Mouse (Mus musculus) hindbrain, embryonic 10.5 days (tissue): ENCODE results near the gene Shroom3. TPM values are rescaled to one million over a fixed set of nuclear protein-coding genes. Genes with fewer than 3 reads are reported as not detected.

Experiments used
- DNase-seq: peaks from one replicate; pipeline ENCODE4 v3.0.0-alpha.2; 2017; ENCODE audit warnings: low spot score
- H3K27ac ChIP-seq: fragments of 300-500 bp; sonication (generic); 2 replicates; pipeline ENCODE4 v1.5.1; 2016; ENCODE audit warnings: mild to moderate bottlenecking, moderate library complexity
- H3K27me3 ChIP-seq: fragments of 300-500 bp; sonication (generic); 2 replicates; pipeline ENCODE4 v1.6.1; 2016; ENCODE audit warnings: mild to moderate bottlenecking; ENCODE audit not compliant: poor library complexity, insufficient read depth, severe bottlenecking
- H3K36me3 ChIP-seq: fragments of 300-500 bp; sonication (generic); 2 replicates; pipeline ENCODE4 v1.6.1; 2016; ENCODE audit warnings: mild to moderate bottlenecking, moderate library complexity
- H3K4me1 ChIP-seq: fragments of 300-500 bp; sonication (generic); replicated peaks from 2 replicates; pipeline ENCODE4 v1.6.1; 2016; ENCODE audit warnings: mild to moderate bottlenecking
- H3K4me3 ChIP-seq: fragments of 300-500 bp; sonication (generic); 2 replicates; pipeline ENCODE4 v1.5.1; 2016; ENCODE audit warnings: mild to moderate bottlenecking, moderate library complexity
- H3K9me3 ChIP-seq: fragments of 300-500 bp; sonication (generic); 2 replicates; pipeline ENCODE4 v1.6.1; 2016; ENCODE audit warnings: mild to moderate bottlenecking, moderate library complexity
- WGBS: fragments of 180-500 bp; shearing (Covaris S2); methylation state at CpG from one replicate; pipeline ENCODE4 v1.1.7; 2016; 5-methylcytosine and 5-hydroxymethylcytosine counted together
- polyA plus RNA-seq: library from polyadenylated mRNA; unstranded; fragments of >200 nt; fragmentation: Nextera tagmentation; extraction: Ambion mirVana; gene quantifications from 2 replicates; pipeline ENCODE4 v1.2.1, GENCODE M21; 2016

Shroom3 gene
- polyA plus RNA-seq, 1 experiment from 2014 or later = 6.5 TPM

GRCm38 (mm10) chr5:92944867-92945266 is 261.6 kb downstream of the Shroom3 start:
- Histone ChIP-seq H3K27me3 (no peaks in the 10 kb centered on the region), H3K4me1 (peaks cover 9% of the 10 kb centered on the region; the same call in 1 of the 2 replicates), H3K4me3 (no peak overlapping the region), H3K9me3 (peaks cover 31% of the 10 kb centered on the region), H3K36me3 (peaks cover 94% of the 10 kb centered on the region), H3K27ac (no peak overlapping the region)
- DNase-seq = no peak
- WGBS = 82% methylated on average over 5 of the region's 5 CpGs

DNA sequence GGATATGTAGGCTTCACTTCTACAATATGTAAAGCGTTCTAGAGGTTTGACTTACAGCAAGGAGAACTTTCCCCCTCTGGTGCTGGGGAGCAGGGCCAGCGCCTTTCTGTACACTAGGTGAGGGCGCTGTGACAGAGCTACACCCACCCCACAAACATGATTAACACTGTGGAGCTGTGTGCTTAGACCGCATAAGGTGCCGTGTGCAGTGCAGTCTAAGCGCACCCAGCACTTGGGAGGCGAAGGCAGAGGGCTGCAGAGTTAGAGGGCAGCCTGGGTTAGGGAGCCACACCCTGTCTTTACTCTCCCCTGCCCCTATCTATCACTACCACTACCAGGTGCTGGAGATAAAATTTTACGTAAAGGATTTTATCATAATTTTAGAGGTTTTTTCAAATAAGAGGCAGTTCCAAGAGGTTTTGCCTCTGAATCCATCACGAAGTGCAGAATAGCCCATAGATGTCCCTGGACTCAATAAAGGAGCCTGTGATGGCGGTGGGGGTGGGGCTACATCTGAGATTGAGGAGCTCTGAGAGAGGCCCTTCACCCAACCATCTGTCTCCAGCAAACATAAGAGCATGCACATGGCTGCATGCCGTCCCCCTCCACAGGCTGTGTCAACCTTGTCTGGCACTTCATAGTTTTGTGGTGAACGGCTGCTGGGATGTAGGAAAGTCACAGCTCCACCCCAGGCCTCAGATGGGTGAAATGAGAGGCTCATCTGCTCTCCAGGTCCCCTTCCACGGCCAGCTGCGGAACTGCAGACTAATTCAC is 265.9 kb downstream of the Shroom3 start:
- no peak for DNase-seq
- peaks cover 94% of the 10 kb centered on the region for H3K36me3 ChIP-seq
- H3K4me3 ChIP-seq = no peak overlapping the region
- H3K4me1 ChIP-seq = peaks cover 9% of the 10 kb centered on the region; the same call in 1 of the 2 replicates
- WGBS = 84% methylated on average over 14 of the region's 14 CpGs
- peak overlapping the region; percentile 62; the same call in 1 of the 2 replicates for H3K27ac ChIP-seq
- H3K27me3 ChIP-seq = no peaks in the 10 kb centered on the region
- H3K9me3 ChIP-seq = no peaks in the 10 kb centered on the region

GRCm38 (mm10) chr5:92950583-92950982 is 267.3 kb downstream of the Shroom3 start:
- peaks cover 12% of the 10 kb centered on the region; the same call in 1 of the 2 replicates for H3K4me1 ChIP-seq
- peaks cover 94% of the 10 kb centered on the region for H3K36me3 ChIP-seq
- H3K4me3 ChIP-seq = no peak overlapping the region
- DNase-seq = no peak
- no peak overlapping the region for H3K27ac ChIP-seq
- no peaks in the 10 kb centered on the region for H3K27me3 ChIP-seq
- WGBS = 85% methylated on average over 14 of the region's 14 CpGs
- H3K9me3 ChIP-seq = no peaks in the 10 kb centered on the region

DNA sequence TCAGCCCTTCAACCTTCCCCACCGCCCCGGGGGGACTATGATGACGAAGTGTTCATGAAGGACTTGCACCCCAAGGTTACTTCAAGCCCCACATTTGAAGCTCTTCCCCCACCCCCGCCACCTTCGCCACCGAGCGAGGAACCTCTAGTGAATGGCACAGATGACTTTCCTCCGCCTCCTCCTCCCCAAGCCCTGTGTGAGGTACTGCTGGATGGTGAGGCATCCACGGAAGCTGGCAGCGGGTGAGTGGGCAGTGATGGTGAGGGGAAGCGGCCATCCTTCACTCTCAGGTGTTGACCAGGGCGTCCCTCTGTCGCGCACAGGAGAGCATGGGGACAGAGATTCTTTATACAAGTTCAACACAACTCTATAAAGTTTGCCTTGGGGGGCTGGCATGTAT is 267.8 kb downstream of the Shroom3 start:
- Histone ChIP-seq H3K9me3 (no peaks in the 10 kb centered on the region), H3K4me3 (no peak overlapping the region), H3K27me3 (no peaks in the 10 kb centered on the region), H3K27ac (no peak overlapping the region), H3K4me1 (peaks cover 12% of the 10 kb centered on the region; the same call in 1 of the 2 replicates), H3K36me3 (peaks cover 94% of the 10 kb centered on the region)
- WGBS = 96% methylated on average over 14 of the region's 14 CpGs
- no peak for DNase-seq

- WGBS = 88% methylated on average over 8 of the region's 8 CpGs
- DNase-seq = no peak
- peaks cover 16% of the 10 kb centered on the region; the same call in 1 of the 2 replicates for H3K4me1 ChIP-seq
- peaks cover 96% of the 10 kb centered on the region for H3K36me3 ChIP-seq
- H3K4me3 ChIP-seq = no peak overlapping the region
- H3K27ac ChIP-seq = no peak overlapping the region
- no peaks in the 10 kb centered on the region for H3K9me3 ChIP-seq
- H3K27me3 ChIP-seq = no peaks in the 10 kb centered on the region
Measured at GRCm38 (mm10) chr5:92953865-92954264, 270.6 kb downstream of the Shroom3 start.

DNA sequence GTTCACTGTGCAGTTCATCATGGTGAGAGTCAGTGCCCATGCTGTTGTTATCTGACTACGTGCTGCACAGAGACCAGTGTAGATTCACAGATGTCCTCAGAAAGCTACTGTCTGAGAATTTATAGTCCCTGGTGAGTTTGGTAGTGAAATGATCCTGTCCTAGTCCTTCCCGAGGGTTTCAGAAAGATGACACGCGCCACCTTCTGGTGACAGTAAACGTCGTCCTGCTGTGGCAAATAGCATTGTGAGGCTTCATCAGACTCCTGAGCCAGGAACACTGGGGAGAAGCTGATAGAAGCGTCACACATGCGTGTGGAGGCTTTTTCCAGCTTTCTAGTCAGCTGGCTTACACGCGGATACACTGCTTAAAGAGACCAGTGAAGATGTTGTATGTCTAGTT is 271.1 kb downstream of the Shroom3 start:
- peaks cover 12% of the 10 kb centered on the region; the same call in 1 of the 2 replicates for H3K4me1 ChIP-seq
- no peak overlapping the region for H3K27ac ChIP-seq
- H3K36me3 ChIP-seq = peaks cover 97% of the 10 kb centered on the region
- H3K27me3 ChIP-seq = no peaks in the 10 kb centered on the region
- WGBS = 41% methylated on average over 10 of the region's 10 CpGs
- peak; percentile 76 for DNase-seq
- H3K4me3 ChIP-seq = no peak overlapping the region
- no peaks in the 10 kb centered on the region for H3K9me3 ChIP-seq

GRCm38 (mm10) chr5:92954827-92955475 is 271.7 kb downstream of the Shroom3 start:
- WGBS = 62% methylated on average over 6 of the region's 6 CpGs

DNA sequence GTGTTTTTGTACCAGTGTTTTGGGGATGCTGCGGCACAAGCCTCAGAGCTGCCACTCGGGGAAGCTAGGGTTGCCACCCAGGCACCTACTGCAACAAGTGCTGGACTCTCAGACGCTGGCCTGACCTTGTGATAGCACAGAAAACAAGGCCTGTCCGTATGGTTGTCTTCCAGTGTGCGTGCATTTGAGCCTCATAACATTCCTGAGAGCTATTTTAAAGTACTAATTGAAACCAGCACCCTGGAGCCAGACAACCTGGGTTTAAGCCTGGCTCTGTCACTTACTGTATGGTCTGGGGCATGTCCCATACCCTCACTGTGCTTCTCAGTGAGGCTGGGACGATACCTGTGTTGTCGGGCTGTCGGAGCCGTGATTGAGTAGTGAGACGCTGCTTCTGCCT is 276.1 kb downstream of the Shroom3 start:
- Histone ChIP-seq H3K27ac (no peak overlapping the region), H3K9me3 (no peaks in the 10 kb centered on the region), H3K36me3 (peaks cover 93% of the 10 kb centered on the region), H3K4me1 (peaks cover 27% of the 10 kb centered on the region), H3K4me3 (no peak overlapping the region), H3K27me3 (no peaks in the 10 kb centered on the region)
- DNase-seq = no peak
- 82% methylated on average over 10 of the region's 10 CpGs for WGBS

More at GRCm38 (mm10) chr5:92954827-92955475, 271.7 kb downstream of the Shroom3 start:
- Histone ChIP-seq H3K4me3 (no peak overlapping the region), H3K4me1 (peaks cover 7% of the 10 kb centered on the region; the same call in 1 of the 2 replicates), H3K36me3 (peaks cover 97% of the 10 kb centered on the region), H3K27ac (no peak overlapping the region), H3K9me3 (no peaks in the 10 kb centered on the region), H3K27me3 (no peaks in the 10 kb centered on the region)
- peak; percentile 43 for DNase-seq

- Histone ChIP-seq H3K27ac (no peak overlapping the region), H3K27me3 (no peaks in the 10 kb centered on the region), H3K36me3 (peaks cover 94% of the 10 kb centered on the region), H3K4me3 (no peak overlapping the region), H3K4me1 (peaks cover 27% of the 10 kb centered on the region), H3K9me3 (no peaks in the 10 kb centered on the region)
- DNase-seq = no peak
- 80% methylated on average over 9 of the region's 9 CpGs for WGBS
Measured at GRCm38 (mm10) chr5:92959708-92960107, 276.5 kb downstream of the Shroom3 start.

DNA sequence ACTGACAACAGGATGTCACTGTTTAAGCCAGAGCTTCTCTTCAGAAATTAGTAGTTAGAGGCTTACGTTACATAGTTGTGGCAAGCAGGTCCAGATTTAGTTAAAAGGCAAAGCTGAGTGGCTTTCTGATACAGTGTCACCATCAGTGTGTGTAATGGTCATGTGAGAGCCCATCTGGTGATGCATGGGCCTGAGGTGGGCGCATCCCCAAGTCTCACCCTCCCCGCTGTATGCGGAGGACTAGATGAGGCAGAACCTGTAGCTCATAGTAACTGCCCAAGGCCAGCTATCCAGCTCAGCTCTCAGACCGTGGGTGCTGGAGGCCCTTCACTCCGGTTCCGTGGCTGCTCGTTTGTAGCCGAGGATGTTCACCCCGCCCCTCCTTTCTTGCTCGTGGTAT is 278.1 kb downstream of the Shroom3 start:
- no peak overlapping the region for H3K4me3 ChIP-seq
- no peaks in the 10 kb centered on the region for H3K9me3 ChIP-seq
- H3K36me3 ChIP-seq = peaks cover 94% of the 10 kb centered on the region
- DNase-seq = no peak
- no peak overlapping the region for H3K27ac ChIP-seq
- no peaks in the 10 kb centered on the region for H3K27me3 ChIP-seq
- 80% methylated on average over 11 of the region's 11 CpGs for WGBS
- H3K4me1 ChIP-seq = peaks cover 23% of the 10 kb centered on the region

- Histone ChIP-seq H3K4me1 (peaks cover 23% of the 10 kb centered on the region), H3K27ac (no peak overlapping the region), H3K27me3 (no peaks in the 10 kb centered on the region), H3K36me3 (peaks cover 94% of the 10 kb centered on the region), H3K4me3 (no peak overlapping the region), H3K9me3 (no peaks in the 10 kb centered on the region)
- 79% methylated on average over 7 of the region's 7 CpGs for WGBS
- DNase-seq = no peak
Measured at GRCm38 (mm10) chr5:92961770-92962231, 278.6 kb downstream of the Shroom3 start.

- Histone ChIP-seq H3K9me3 (no peaks in the 10 kb centered on the region), H3K4me3 (no peak overlapping the region), H3K27me3 (no peaks in the 10 kb centered on the region), H3K36me3 (peaks cover 81% of the 10 kb centered on the region), H3K27ac (no peak overlapping the region), H3K4me1 (peaks cover 20% of the 10 kb centered on the region)
- DNase-seq = no peak
- 85% methylated on average over 13 of the region's 13 CpGs for WGBS
Measured at GRCm38 (mm10) chr5:92964691-92965090, 281.5 kb downstream of the Shroom3 start.

- Histone ChIP-seq H3K27ac (no peak overlapping the region), H3K9me3 (no peaks in the 10 kb centered on the region), H3K4me3 (no peak overlapping the region), H3K36me3 (peaks cover 59% of the 10 kb centered on the region), H3K27me3 (no peaks in the 10 kb centered on the region), H3K4me1 (0 out of 2 replicates have a peak, but pooled peaks cover 4% of the 10 kb centered on the region)
- WGBS = 74% methylated on average over 9 of the region's 9 CpGs
- DNase-seq = no peak
Measured at GRCm38 (mm10) chr5:92967143-92967542, 283.9 kb downstream of the Shroom3 start.
